Mouse (Mus musculus) liver, embryonic 12.5 days (tissue): Measurements from ENCODE around the gene Sufu. TPM values are rescaled to one million over a fixed set of nuclear protein-coding genes. Genes with fewer than 3 reads are reported as not detected.
A peak's percentile ranks its signal among the peaks of the same experiment; 100 is the strongest.

Experiments used
- ATAC-seq: fragments of 200-750 bp; cut with Nextera tagmentation; 2 replicates; pipeline ENCODE4 v1.8.0; 2017; ENCODE audit warnings: moderate number of reproducible peaks, mild to moderate bottlenecking, moderate library complexity
- H3K27ac ChIP-seq: fragments of 300-500 bp; sonication (generic); 2 replicates; pipeline ENCODE4 v1.5.1; 2016; ENCODE audit warnings: mild to moderate bottlenecking
- H3K27me3 ChIP-seq: fragments of 300-500 bp; sonication (generic); replicated peaks from 2 replicates; pipeline ENCODE4 v1.6.1; 2016; ENCODE audit warnings: mild to moderate bottlenecking, moderate library complexity
- H3K36me3 ChIP-seq: fragments of 300-500 bp; sonication (generic); 2 replicates; pipeline ENCODE4 v1.6.1; 2016; ENCODE audit warnings: mild to moderate bottlenecking, moderate library complexity
- H3K4me1 ChIP-seq: fragments of 300-500 bp; sonication (generic); 2 replicates; pipeline ENCODE4 v1.6.1; 2016
- H3K4me2 ChIP-seq: fragments of 300-500 bp; sonication (generic); 2 replicates; pipeline ENCODE4 v1.6.1; 2016; ENCODE audit warnings: mild to moderate bottlenecking, moderate library complexity
- H3K4me3 ChIP-seq: fragments of 300-500 bp; sonication (generic); 2 replicates; pipeline ENCODE4 v1.5.1; 2016; ENCODE audit warnings: mild to moderate bottlenecking, moderate library complexity
- H3K9ac ChIP-seq: fragments of 300-500 bp; sonication (generic); 2 replicates; pipeline ENCODE4 v1.6.1; 2016; ENCODE audit warnings: mild to moderate bottlenecking, moderate library complexity
- H3K9me3 ChIP-seq: fragments of 300-500 bp; sonication (generic); replicated peaks from 2 replicates; pipeline ENCODE4 v1.6.1; 2016; ENCODE audit warnings: mild to moderate bottlenecking, moderate library complexity
- WGBS: fragments of 180-500 bp; shearing (Covaris S2); methylation state at CpG from one replicate; pipeline ENCODE4 v1.1.7; 2016; ENCODE audit not compliant: insufficient replicate concordance; 5-methylcytosine and 5-hydroxymethylcytosine counted together
- polyA plus RNA-seq: library from polyadenylated mRNA; unstranded; fragments of >200 nt; fragmentation: Nextera tagmentation; extraction: Ambion mirVana; gene quantifications from 2 replicates; pipeline ENCODE4 v1.2.1, GENCODE M21; 2016

The Sufu gene
- polyA plus RNA-seq, 1 experiment from 2014 or later, result 12.4 TPM

GRCm38 (mm10) chr19:46456018-46456735, 59.5 kb downstream of the Sufu start:
- no peak for ATAC-seq
- H3K27me3 ChIP-seq, result no peaks in the 10 kb centered on the region
- H3K4me3 ChIP-seq, result no peak overlapping the region
- H3K9ac ChIP-seq, result peak overlapping the region; percentile 32
- H3K36me3 ChIP-seq, result peaks cover 24% of the 10 kb centered on the region
- no peaks in the 10 kb centered on the region for H3K9me3 ChIP-seq
- peak overlapping the region; percentile 63 for H3K4me2 ChIP-seq
- peaks cover 88% of the 10 kb centered on the region for H3K4me1 ChIP-seq
- peak overlapping the region; percentile 92 for H3K27ac ChIP-seq
- WGBS, result 45% methylated on average over 5 of the region's 5 CpGs

GRCm38 (mm10) chr19:46457798-46458197, 61.1 kb downstream of the Sufu start:
- H3K27me3 ChIP-seq, result no peaks in the 10 kb centered on the region
- WGBS, result 76% methylated on average over 5 of the region's 5 CpGs
- H3K4me2 ChIP-seq, result no peak overlapping the region
- peak overlapping the region; percentile 18; the same call in 1 of the 2 replicates for H3K27ac ChIP-seq
- H3K36me3 ChIP-seq, result peaks cover 25% of the 10 kb centered on the region
- ATAC-seq, result no peak
- no peak overlapping the region for H3K9ac ChIP-seq
- no peaks in the 10 kb centered on the region for H3K9me3 ChIP-seq
- peaks cover 71% of the 10 kb centered on the region for H3K4me1 ChIP-seq
- no peak overlapping the region for H3K4me3 ChIP-seq

- Histone ChIP-seq H3K27ac (peak overlapping the region; percentile 55), H3K27me3 (no peaks in the 10 kb centered on the region), H3K4me1 (peaks cover 57% of the 10 kb centered on the region), H3K36me3 (peaks cover 20% of the 10 kb centered on the region), H3K4me2 (no peak overlapping the region), H3K9me3 (no peaks in the 10 kb centered on the region), H3K4me3 (no peak overlapping the region), H3K9ac (no peak overlapping the region)
- 48% methylated on average over 10 of the region's 10 CpGs for WGBS
- no peak for ATAC-seq
Observed at GRCm38 (mm10) chr19:46459256-46459655, 62.6 kb downstream of the Sufu start.

- Histone ChIP-seq H3K36me3 (peaks cover 20% of the 10 kb centered on the region), H3K4me2 (no peak overlapping the region), H3K27ac (0 out of 2 replicates have a peak overlapping the region, but pooled peaks have one; percentile 55), H3K4me1 (peaks cover 51% of the 10 kb centered on the region), H3K9ac (no peak overlapping the region), H3K9me3 (no peaks in the 10 kb centered on the region), H3K27me3 (no peaks in the 10 kb centered on the region), H3K4me3 (no peak overlapping the region)
- no peak for ATAC-seq
- WGBS, result 81% methylated on average over 2 of the region's 2 CpGs
Observed at GRCm38 (mm10) chr19:46459889-46460288, 63.2 kb downstream of the Sufu start.

GRCm38 (mm10) chr19:46462574-46462973, 65.9 kb downstream of the Sufu start:
- 70% methylated on average over 3 of the region's 3 CpGs for WGBS
- Histone ChIP-seq H3K4me3 (no peak overlapping the region), H3K4me1 (peaks cover 40% of the 10 kb centered on the region), H3K4me2 (no peak overlapping the region), H3K27me3 (no peaks in the 10 kb centered on the region), H3K9me3 (no peaks in the 10 kb centered on the region), H3K36me3 (peaks cover 20% of the 10 kb centered on the region), H3K9ac (no peak overlapping the region), H3K27ac (peak overlapping the region; percentile 7; the same call in 1 of the 2 replicates)
- no peak for ATAC-seq

GRCm38 (mm10) chr19:46463446-46463845, 66.8 kb downstream of the Sufu start:
- Histone ChIP-seq H3K36me3 (peaks cover 20% of the 10 kb centered on the region), H3K9ac (no peak overlapping the region), H3K27ac (no peak overlapping the region), H3K4me1 (peaks cover 32% of the 10 kb centered on the region), H3K9me3 (no peaks in the 10 kb centered on the region), H3K4me2 (no peak overlapping the region), H3K27me3 (no peaks in the 10 kb centered on the region), H3K4me3 (no peak overlapping the region)
- no peak for ATAC-seq
- WGBS, result 94% methylated on average over 4 of the region's 4 CpGs

- 64% methylated on average over 6 of the region's 6 CpGs for WGBS
- ATAC-seq, result no peak
- Histone ChIP-seq H3K36me3 (peaks cover 9% of the 10 kb centered on the region), H3K9ac (no peak overlapping the region), H3K9me3 (no peaks in the 10 kb centered on the region), H3K4me1 (peaks cover 33% of the 10 kb centered on the region), H3K27me3 (no peaks in the 10 kb centered on the region), H3K4me2 (no peak overlapping the region), H3K4me3 (no peak overlapping the region), H3K27ac (no peak overlapping the region)
Observed at GRCm38 (mm10) chr19:46466160-46466559, 69.5 kb downstream of the Sufu start.

- Histone ChIP-seq H3K4me3 (no peak overlapping the region), H3K27ac (no peak overlapping the region), H3K4me2 (no peak overlapping the region), H3K27me3 (no peaks in the 10 kb centered on the region), H3K36me3 (peaks cover 4% of the 10 kb centered on the region), H3K9ac (no peak overlapping the region), H3K9me3 (no peaks in the 10 kb centered on the region), H3K4me1 (peaks cover 42% of the 10 kb centered on the region)
- ATAC-seq, result no peak
- 48% methylated on average over 3 of the region's 3 CpGs for WGBS
Observed at GRCm38 (mm10) chr19:46467051-46467503, 70.4 kb downstream of the Sufu start.

GRCm38 (mm10) chr19:46470364-46471240, 73.9 kb downstream of the Sufu start:
- no peak overlapping the region for H3K4me2 ChIP-seq
- peaks cover 43% of the 10 kb centered on the region for H3K4me1 ChIP-seq
- H3K27me3 ChIP-seq, result no peaks in the 10 kb centered on the region
- 55% methylated on average over 17 of the region's 17 CpGs for WGBS
- H3K9me3 ChIP-seq, result no peaks in the 10 kb centered on the region
- H3K27ac ChIP-seq, result peak overlapping the region; percentile 45
- peak; percentile 74 for ATAC-seq
- no peak overlapping the region for H3K4me3 ChIP-seq
- peak overlapping the region; percentile 23; the same call in 1 of the 2 replicates for H3K9ac ChIP-seq
- H3K36me3 ChIP-seq, result peaks cover 24% of the 10 kb centered on the region

GRCm38 (mm10) chr19:46471324-46472093, 74.8 kb downstream of the Sufu start:
- ATAC-seq, result peak; percentile 44; the same call in 1 of the 2 replicates
- H3K4me2 ChIP-seq, result no peak overlapping the region
- no peaks in the 10 kb centered on the region for H3K27me3 ChIP-seq
- H3K4me3 ChIP-seq, result no peak overlapping the region
- WGBS, result 27% methylated on average over 10 of the region's 10 CpGs
- H3K9me3 ChIP-seq, result no peaks in the 10 kb centered on the region
- H3K27ac ChIP-seq, result peak overlapping the region; percentile 45; the same call in 1 of the 2 replicates
- no peak overlapping the region for H3K9ac ChIP-seq
- peaks cover 27% of the 10 kb centered on the region for H3K36me3 ChIP-seq
- peaks cover 35% of the 10 kb centered on the region for H3K4me1 ChIP-seq

- no peak overlapping the region for H3K4me2 ChIP-seq
- H3K27ac ChIP-seq, result no peak overlapping the region
- H3K36me3 ChIP-seq, result peaks cover 50% of the 10 kb centered on the region
- WGBS, result 55% methylated on average over 10 of the region's 10 CpGs
- no peaks in the 10 kb centered on the region for H3K27me3 ChIP-seq
- H3K4me3 ChIP-seq, result no peak overlapping the region
- peaks cover 57% of the 10 kb centered on the region for H3K4me1 ChIP-seq
- H3K9me3 ChIP-seq, result no peaks in the 10 kb centered on the region
- no peak overlapping the region for H3K9ac ChIP-seq
- no peak for ATAC-seq
Observed at GRCm38 (mm10) chr19:46477432-46477845, 80.7 kb downstream of the Sufu start.
